ENCODE assay signal across 27 mouse cellular contexts in the genomic region with DNA sequence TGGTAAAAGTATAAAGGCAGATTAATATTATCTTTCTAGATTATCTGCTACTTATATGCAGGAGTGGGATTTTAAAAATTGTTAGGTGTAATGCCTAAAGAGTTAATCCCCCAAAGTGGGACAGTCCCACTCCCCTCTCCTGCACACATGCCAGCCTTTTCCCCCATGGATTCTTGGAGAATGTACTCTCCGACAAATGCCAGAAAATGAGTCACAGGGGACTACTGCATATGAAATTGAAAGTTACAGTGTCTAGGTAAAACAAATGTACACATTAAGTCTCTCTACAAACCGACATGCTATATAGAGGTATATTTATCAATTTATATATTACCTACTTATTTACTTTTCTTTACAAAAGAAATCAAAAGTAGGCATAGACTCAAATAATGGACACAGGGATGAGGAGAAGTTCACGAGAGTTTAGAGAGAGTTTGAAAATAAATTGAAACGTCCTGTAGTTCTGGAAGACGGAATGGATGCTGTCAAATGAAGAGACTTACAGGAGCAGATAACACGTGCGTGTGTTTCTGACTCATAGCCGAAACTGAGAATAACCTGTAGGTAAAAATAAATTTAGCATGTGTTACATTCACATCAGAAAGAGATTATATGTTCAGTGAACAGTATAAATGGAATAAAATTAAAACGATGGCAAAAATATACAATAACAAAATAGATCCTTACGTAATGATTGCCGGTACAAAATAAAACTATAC.
"Had no signal": no experiment of that assay in that cellular context is flagged by ENCODE, and none has a peak within 500 bp of the region (broad histone marks: within the 10 kb centered on the region; RNA-seq: fewer than 3 reads in every experiment).

No protein-coding gene starts in this region.

- H3K9ac ChIP-seq: heart, embryonic 13.5 days; heart, embryonic 15.5 days; hindbrain, embryonic 14.5 days; kidney, embryonic 15.5 days; limb, embryonic 12.5 days; liver, embryonic 13.5 days; liver, embryonic 15.5 days; liver, postnatal 0 days had no signal

- H3K27me3 ChIP-seq: heart, embryonic 13.5 days; heart, embryonic 15.5 days; kidney, embryonic 15.5 days; limb, embryonic 12.5 days; liver, embryonic 13.5 days; liver, embryonic 15.5 days had no signal

- H3K4me2 ChIP-seq: heart, embryonic 11.5 days; heart, embryonic 13.5 days; heart, embryonic 15.5 days; hindbrain, embryonic 14.5 days; kidney, embryonic 15.5 days; limb, embryonic 12.5 days; liver, embryonic 11.5 days; liver, embryonic 13.5 days; liver, embryonic 15.5 days had no signal

- H3K27ac ChIP-seq: heart, adult 2 months; heart, embryonic 13.5 days; heart, embryonic 15.5 days; hindbrain, embryonic 14.5 days; limb, embryonic 10.5 days; limb, embryonic 12.5 days; liver, embryonic 13.5 days; liver, embryonic 15.5 days had no signal

- H3K4me1 ChIP-seq: heart, embryonic 13.5 days; heart, embryonic 15.5 days; kidney, embryonic 15.5 days; limb, embryonic 10.5 days; limb, embryonic 12.5 days; liver, embryonic 13.5 days; liver, embryonic 15.5 days had no signal

- DNase-seq: gastrocnemius, postnatal 14 days; gastrocnemius, postnatal 36 days; heart, adult 11 months; heart, adult 2 months; heart, postnatal 14 days; heart, postnatal 36 days; kidney, adult 11 months; kidney, adult 2 months; kidney, adult 9 months; kidney, postnatal 10 days; kidney, postnatal 25 days; kidney, postnatal 4 days; layer of hippocampus, adult 9-11 months; liver; liver, embryonic 13.5 days; liver, postnatal 0 days had no signal

- H3K9me3 ChIP-seq: heart, embryonic 13.5 days; heart, embryonic 15.5 days; kidney, embryonic 15.5 days; limb, embryonic 10.5 days; limb, embryonic 12.5 days; liver, embryonic 13.5 days; liver, embryonic 15.5 days had no signal

- ATAC-seq: hindbrain, embryonic 16.5 days; intestine, embryonic 16.5 days; liver, postnatal 0 days had no signal

- H3K36me3 ChIP-seq: heart, embryonic 13.5 days; heart, embryonic 15.5 days; kidney, embryonic 15.5 days; limb, embryonic 10.5 days; limb, embryonic 12.5 days; liver, embryonic 13.5 days; liver, embryonic 15.5 days had no signal

- H3K4me3 ChIP-seq: heart, adult 2 months; heart, embryonic 13.5 days; heart, embryonic 15.5 days; kidney, embryonic 15.5 days; limb, embryonic 10.5 days; limb, embryonic 12.5 days; liver, embryonic 13.5 days; liver, embryonic 15.5 days had no signal
